Mouse (Mus musculus): Measurements from ENCODE around the gene Lta.

The Lta gene

DNA sequence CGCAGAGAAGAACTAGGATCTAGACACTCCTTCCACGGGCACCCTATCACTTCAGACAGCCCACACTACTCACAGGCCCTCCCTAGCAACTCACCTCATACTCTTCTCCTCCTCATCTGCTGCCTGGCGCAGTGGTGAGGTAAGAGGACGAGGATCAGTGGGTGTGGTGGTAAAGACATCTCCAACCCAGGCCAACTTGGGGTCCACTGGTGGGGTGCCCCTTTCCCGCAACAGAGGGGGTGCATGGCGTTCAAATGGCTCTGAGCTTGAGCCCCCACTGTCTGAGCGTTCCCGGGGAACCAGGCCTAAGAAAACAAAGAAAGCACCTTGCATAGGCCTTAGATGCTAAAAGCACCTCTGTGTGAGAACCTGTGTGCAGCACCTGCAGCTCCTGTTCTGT lies 47.9 kb downstream of the Lta start:
- no peak for DNase-seq (ENCODE audit: low spot score)

DNA sequence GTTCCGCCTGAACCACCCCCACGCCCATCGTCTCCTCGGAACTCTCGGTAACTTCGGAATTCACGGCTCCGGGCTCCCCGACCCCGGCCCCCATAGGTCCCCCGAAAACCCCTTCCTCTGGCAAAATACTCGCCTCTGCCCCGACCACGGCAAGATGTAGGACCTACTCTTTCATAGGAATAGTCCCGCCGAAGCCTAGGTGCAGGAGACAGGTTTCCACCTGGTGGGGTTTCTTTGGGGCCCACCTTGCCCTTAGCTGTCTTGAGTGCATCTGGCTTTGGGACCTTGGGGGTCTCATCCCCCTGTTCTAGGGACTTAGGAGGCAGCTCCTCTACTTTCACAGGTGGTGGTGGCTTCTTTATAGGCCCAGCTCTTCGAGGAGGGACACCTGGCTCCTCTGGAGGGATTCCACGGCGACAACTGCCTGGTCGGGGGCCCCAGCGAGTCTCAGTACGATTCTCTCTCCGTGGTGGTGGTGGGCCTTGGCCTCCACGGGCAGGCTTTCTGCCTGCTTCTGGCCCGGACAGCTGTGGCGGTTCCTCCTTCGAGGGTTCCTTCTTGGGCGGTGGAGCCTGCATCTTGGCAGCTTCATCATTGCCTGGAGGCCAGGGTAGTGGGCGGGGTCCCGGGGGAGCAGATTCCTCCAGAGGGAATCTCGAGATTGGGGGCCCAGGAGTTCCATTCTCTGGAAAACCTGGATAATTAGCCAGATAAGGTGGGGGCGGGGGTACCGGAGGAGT lies 48.5 kb downstream of the Lta start:
- no peak for DNase-seq (ENCODE audit: low spot score)

DNA sequence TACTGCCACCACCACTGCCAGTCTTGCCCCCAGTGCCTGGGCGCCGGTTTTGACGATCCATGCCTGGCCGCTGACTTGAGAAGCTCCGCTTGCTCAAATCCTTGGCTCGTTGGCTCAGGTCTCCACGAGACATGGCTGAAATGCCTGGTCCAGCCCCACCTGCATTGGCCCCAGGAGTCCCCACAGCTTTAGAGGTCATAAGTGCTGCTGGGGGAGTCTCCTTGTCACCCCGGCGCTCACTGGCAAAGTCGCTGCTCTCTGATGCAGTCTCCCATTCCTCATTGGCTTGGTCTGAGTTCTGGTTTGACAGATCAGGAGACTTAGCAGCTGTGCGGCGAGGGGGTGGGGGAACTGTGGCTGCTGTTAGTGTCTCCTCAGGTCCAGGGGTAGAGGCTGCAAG lies 49.7 kb downstream of the Lta start:
- no peak for DNase-seq (ENCODE audit: low spot score)

DNA sequence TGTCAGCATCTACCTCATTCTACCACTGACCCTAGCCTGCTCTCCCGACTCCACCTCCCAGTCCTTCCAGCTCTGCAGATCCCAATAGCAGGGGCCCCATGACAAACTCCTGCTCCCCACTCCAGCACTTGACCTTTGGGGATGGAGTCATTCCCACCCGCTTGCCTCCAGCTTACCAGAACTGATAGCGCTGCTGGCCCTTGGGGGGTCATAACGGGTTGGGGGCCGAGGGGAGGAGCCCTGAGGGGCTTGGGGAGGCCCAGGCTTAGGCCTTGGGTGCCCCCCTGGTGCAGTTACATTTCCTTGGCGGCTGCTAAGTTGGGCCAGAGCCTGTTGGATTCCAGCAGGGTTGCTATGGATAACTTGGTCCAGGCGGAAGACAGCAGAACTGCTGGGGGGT lies 50.5 kb downstream of the Lta start:
- no peak for DNase-seq (ENCODE audit: low spot score)

DNA sequence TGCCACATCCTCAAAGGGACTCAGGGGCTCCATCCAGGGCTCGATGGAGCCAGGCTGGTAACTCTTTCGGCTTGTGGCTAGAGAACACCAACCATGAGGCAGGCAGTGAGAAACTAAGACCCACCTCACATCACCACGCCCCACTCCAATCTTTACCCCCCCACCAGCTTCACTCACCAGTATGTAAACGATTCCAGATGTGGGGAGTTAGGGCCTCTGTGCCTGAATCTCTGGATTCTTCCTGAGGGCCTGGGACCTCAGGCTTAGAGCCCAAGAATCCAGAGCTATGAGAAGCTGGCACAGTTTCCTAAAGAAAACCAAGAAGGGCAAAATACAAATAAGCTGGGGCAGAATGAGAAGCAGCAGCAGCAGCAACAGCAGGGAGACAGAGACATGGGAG lies 51.2 kb downstream of the Lta start:
- no peak for DNase-seq (ENCODE audit: low spot score)
